Mouse (Mus musculus) lung, embryonic 16.5 days (tissue): Measurements from ENCODE around the gene Limd1. TPM values are rescaled to one million over a fixed set of nuclear protein-coding genes. Genes with fewer than 3 reads are reported as not detected.

Experiments
- ATAC-seq: fragments of 200-750 bp; cut with Nextera tagmentation; 2 replicates; pipeline ENCODE4 v1.8.0; 2017; ENCODE audit warnings: low read depth, mild to moderate bottlenecking, moderate library complexity
- H3K27ac ChIP-seq: fragments of 300-500 bp; sonication (generic); 2 replicates; pipeline ENCODE4 v1.5.1; 2014; ENCODE audit warnings: mild to moderate bottlenecking, control low read depth, low read length
- H3K27me3 ChIP-seq: fragments of 300-500 bp; sonication (generic); 2 replicates; pipeline ENCODE4 v1.6.1; 2014; ENCODE audit warnings: low read depth, low read length, mixed read lengths; ENCODE audit not compliant: control insufficient read depth, insufficient read depth
- H3K36me3 ChIP-seq: fragments of 300-500 bp; sonication (generic); 2 replicates; pipeline ENCODE4 v1.6.1; 2014; ENCODE audit warnings: low read length; ENCODE audit not compliant: control insufficient read depth, insufficient read depth
- H3K4me1 ChIP-seq: fragments of 300-500 bp; sonication (generic); replicated peaks from 2 replicates; pipeline ENCODE4 v1.6.1; 2014; ENCODE audit warnings: low read length, mixed read lengths; ENCODE audit not compliant: control insufficient read depth, insufficient read depth
- H3K4me2 ChIP-seq: fragments of 300-500 bp; sonication (generic); 2 replicates; pipeline ENCODE4 v1.6.1; 2014; ENCODE audit warnings: low read depth, low read length, control low read depth
- H3K4me3 ChIP-seq: fragments of 300-500 bp; sonication (generic); 2 replicates; pipeline ENCODE4 v1.5.1; 2014; ENCODE audit warnings: mild to moderate bottlenecking, low read length, control low read depth
- H3K9ac ChIP-seq: fragments of 300-500 bp; sonication (generic); 2 replicates; pipeline ENCODE4 v1.6.1; 2014; ENCODE audit warnings: low read length, control low read depth
- H3K9me3 ChIP-seq: fragments of 300-500 bp; sonication (generic); 2 replicates; pipeline ENCODE4 v1.6.1; 2016; ENCODE audit warnings: low read length; ENCODE audit not compliant: control insufficient read depth
- WGBS: fragments of 180-500 bp; shearing (Covaris S2); extraction: QIAGEN DNeasy Blood & Tissue Kit; methylation state at CpG from one replicate; pipeline ENCODE4 v1.1.7; 2014; 5-methylcytosine and 5-hydroxymethylcytosine counted together
- polyA plus RNA-seq: library from polyadenylated mRNA; unstranded; fragments of >200 nt; fragmentation: Nextera tagmentation; extraction: Ambion mirVana; gene quantifications from 2 replicates; pipeline ENCODE4 v1.2.1, GENCODE M21; 2015

Gene Limd1
- polyA plus RNA-seq, 1 experiment from 2014 or later: 61.5 TPM

GRCm38 (mm10) chr9:123530158-123530475 is 51.6 kb downstream of the Limd1 start:
- Histone ChIP-seq H3K27me3 (no peaks in the 10 kb centered on the region), H3K4me2 (peak overlapping the region; percentile 64), H3K27ac (peak overlapping the region; percentile 91), H3K36me3 (no peaks in the 10 kb centered on the region), H3K4me1 (peaks cover 11% of the 10 kb centered on the region), H3K9me3 (no peaks in the 10 kb centered on the region), H3K9ac (peak overlapping the region; percentile 81), H3K4me3 (peak overlapping the region; percentile 69)
- WGBS: 0% methylated on average over 13 of the region's 13 CpGs
- no peak; the same call in 1 of the 2 replicates for ATAC-seq

GRCm38 (mm10) chr9:123530566-123531130 is 52.1 kb downstream of the Limd1 start:
- H3K9ac ChIP-seq: peak overlapping the region; percentile 81
- no peaks in the 10 kb centered on the region for H3K36me3 ChIP-seq
- H3K4me1 ChIP-seq: peaks cover 11% of the 10 kb centered on the region
- peak overlapping the region; percentile 69 for H3K4me3 ChIP-seq
- no peaks in the 10 kb centered on the region for H3K9me3 ChIP-seq
- WGBS: 22% methylated on average over 11 of the region's 11 CpGs
- peak overlapping the region; percentile 64 for H3K4me2 ChIP-seq
- no peak for ATAC-seq
- no peaks in the 10 kb centered on the region for H3K27me3 ChIP-seq
- peak overlapping the region; percentile 91; the same call in 1 of the 2 replicates for H3K27ac ChIP-seq

- Histone ChIP-seq H3K27ac (no peak overlapping the region), H3K36me3 (no peaks in the 10 kb centered on the region), H3K27me3 (no peaks in the 10 kb centered on the region), H3K9me3 (no peaks in the 10 kb centered on the region), H3K4me2 (peak overlapping the region; percentile 64), H3K4me1 (peaks cover 11% of the 10 kb centered on the region), H3K4me3 (peak overlapping the region; percentile 69; the same call in 1 of the 2 replicates), H3K9ac (no peak overlapping the region)
- ATAC-seq: no peak
These were observed 52.7 kb downstream of the Limd1 start for GRCm38 (mm10) chr9:123531234-123531633.

GRCm38 (mm10) chr9:123536613-123537012 is 58.1 kb downstream of the Limd1 start:
- H3K36me3 ChIP-seq: no peaks in the 10 kb centered on the region
- WGBS: 94% methylated on average over 2 of the region's 2 CpGs

GRCm38 (mm10) chr9:123538189-123538588 is 59.7 kb downstream of the Limd1 start:
- 61% methylated on average over 4 of the region's 4 CpGs for WGBS
- no peak overlapping the region for H3K27ac ChIP-seq
- ATAC-seq: no peak

More at GRCm38 (mm10) chr9:123536613-123537012, 58.1 kb downstream of the Limd1 start:
- H3K9ac ChIP-seq: no peak overlapping the region
- H3K27ac ChIP-seq: no peak overlapping the region
- no peaks in the 10 kb centered on the region for H3K27me3 ChIP-seq
- no peaks in the 10 kb centered on the region for H3K9me3 ChIP-seq
- no peak overlapping the region for H3K4me3 ChIP-seq
- H3K4me1 ChIP-seq: peaks cover 5% of the 10 kb centered on the region
- no peak overlapping the region for H3K4me2 ChIP-seq
- no peak for ATAC-seq

GRCm38 (mm10) chr9:123539093-123539492 is 60.6 kb downstream of the Limd1 start:
- Histone ChIP-seq H3K4me2 (no peak overlapping the region), H3K9ac (no peak overlapping the region), H3K9me3 (no peaks in the 10 kb centered on the region), H3K27ac (no peak overlapping the region), H3K27me3 (no peaks in the 10 kb centered on the region), H3K4me3 (no peak overlapping the region), H3K36me3 (0 out of 2 replicates have a peak, but pooled peaks cover 2% of the 10 kb centered on the region), H3K4me1 (0 out of 2 replicates have a peak, but pooled peaks cover 2% of the 10 kb centered on the region)
- ATAC-seq: no peak
- WGBS: 52% methylated on average over 1 of the region's 1 CpGs

More at GRCm38 (mm10) chr9:123538189-123538588, 59.7 kb downstream of the Limd1 start:
- H3K9ac ChIP-seq: no peak overlapping the region
- H3K36me3 ChIP-seq: no peaks in the 10 kb centered on the region
- no peaks in the 10 kb centered on the region for H3K27me3 ChIP-seq
- 0 out of 2 replicates have a peak, but pooled peaks cover 2% of the 10 kb centered on the region for H3K4me1 ChIP-seq
- H3K9me3 ChIP-seq: no peaks in the 10 kb centered on the region
- no peak overlapping the region for H3K4me3 ChIP-seq
- no peak overlapping the region for H3K4me2 ChIP-seq

- WGBS: 95% methylated on average over 2 of the region's 2 CpGs
- Histone ChIP-seq H3K9ac (no peak overlapping the region), H3K36me3 (0 out of 2 replicates have a peak, but pooled peaks cover 2% of the 10 kb centered on the region), H3K9me3 (no peaks in the 10 kb centered on the region), H3K27me3 (no peaks in the 10 kb centered on the region), H3K4me2 (no peak overlapping the region), H3K27ac (no peak overlapping the region), H3K4me1 (0 out of 2 replicates have a peak, but pooled peaks cover 2% of the 10 kb centered on the region), H3K4me3 (no peak overlapping the region)
- ATAC-seq: no peak
These were observed 61.3 kb downstream of the Limd1 start for GRCm38 (mm10) chr9:123539823-123540222.

- Histone ChIP-seq H3K4me2 (no peak overlapping the region), H3K4me1 (no peaks in the 10 kb centered on the region), H3K9ac (no peak overlapping the region), H3K27me3 (no peaks in the 10 kb centered on the region), H3K36me3 (peaks cover 20% of the 10 kb centered on the region), H3K9me3 (no peaks in the 10 kb centered on the region), H3K27ac (no peak overlapping the region), H3K4me3 (no peak overlapping the region)
- ATAC-seq: no peak
- 31% methylated on average over 3 of the region's 3 CpGs for WGBS
These were observed 76.1 kb downstream of the Limd1 start for GRCm38 (mm10) chr9:123554599-123554998.
